Mouse (Mus musculus): ENCODE measurements at regions not wholly inside any gene's neighbourhood (a gene's known extent, or its start where the extent isn't known, plus 50 kb on each side); places are given as distances from the start of the nearest gene placed in this dataset.

- Histone ChIP-seq H3K4me2 (no peak overlapping the region), H3K4me3 (replicated peaks) (no peak overlapping the region), H3K27ac (no peak overlapping the region), H3K36me3 (replicated peaks) (no peaks in the 10 kb centered on the region), H3K9me3 (no peaks in the 10 kb centered on the region), H3K4me1 (peaks cover 3% of the 10 kb centered on the region; the same call in 1 of the 2 replicates), H3K9ac (no peak overlapping the region), H3K27me3 (no peaks in the 10 kb centered on the region)
- 58% methylated on average over 2 of the region's 2 CpGs for WGBS
- ATAC-seq (ENCODE audit: low FRiP score) = no peak
These were observed 80.7 kb upstream of the Cpeb4 start for GRCm38 (mm10) chr11:31791264-31791663.

- H3K4me3 ChIP-seq (replicated peaks) = no peak overlapping the region
- no peak overlapping the region for H3K9ac ChIP-seq
- H3K9me3 ChIP-seq = no peaks in the 10 kb centered on the region
- H3K36me3 ChIP-seq (replicated peaks) = no peaks in the 10 kb centered on the region
- no peaks in the 10 kb centered on the region for H3K27me3 ChIP-seq
- no peak overlapping the region for H3K27ac ChIP-seq
- ATAC-seq (ENCODE audit: low FRiP score) = no peak
- no peak overlapping the region for H3K4me2 ChIP-seq
- 91% methylated on average over 8 of the region's 8 CpGs for WGBS
- H3K4me1 ChIP-seq = peaks cover 4% of the 10 kb centered on the region; the same call in 1 of the 2 replicates
These were observed 76.9 kb upstream of the Cpeb4 start for GRCm38 (mm10) chr11:31795084-31795483.

GRCm38 (mm10) chr11:31796245-31796644, 75.8 kb upstream of the Cpeb4 start:
- H3K4me3 ChIP-seq (replicated peaks) = no peak overlapping the region
- no peak overlapping the region for H3K27ac ChIP-seq
- H3K9me3 ChIP-seq = no peaks in the 10 kb centered on the region
- H3K9ac ChIP-seq = no peak overlapping the region
- no peak for ATAC-seq (ENCODE audit: low FRiP score)
- H3K36me3 ChIP-seq (replicated peaks) = no peaks in the 10 kb centered on the region
- H3K4me2 ChIP-seq = no peak overlapping the region
- 71% methylated on average over 6 of the region's 6 CpGs for WGBS
- H3K4me1 ChIP-seq = peaks cover 4% of the 10 kb centered on the region; the same call in 1 of the 2 replicates
- H3K27me3 ChIP-seq = no peaks in the 10 kb centered on the region

- WGBS = 75% methylated on average over 4 of the region's 4 CpGs
- H3K27ac ChIP-seq = no peak overlapping the region
- ATAC-seq (ENCODE audit: low FRiP score) = no peak
These were observed 70.4 kb upstream of the Cpeb4 start for GRCm38 (mm10) chr11:31801575-31801974.

DNA sequence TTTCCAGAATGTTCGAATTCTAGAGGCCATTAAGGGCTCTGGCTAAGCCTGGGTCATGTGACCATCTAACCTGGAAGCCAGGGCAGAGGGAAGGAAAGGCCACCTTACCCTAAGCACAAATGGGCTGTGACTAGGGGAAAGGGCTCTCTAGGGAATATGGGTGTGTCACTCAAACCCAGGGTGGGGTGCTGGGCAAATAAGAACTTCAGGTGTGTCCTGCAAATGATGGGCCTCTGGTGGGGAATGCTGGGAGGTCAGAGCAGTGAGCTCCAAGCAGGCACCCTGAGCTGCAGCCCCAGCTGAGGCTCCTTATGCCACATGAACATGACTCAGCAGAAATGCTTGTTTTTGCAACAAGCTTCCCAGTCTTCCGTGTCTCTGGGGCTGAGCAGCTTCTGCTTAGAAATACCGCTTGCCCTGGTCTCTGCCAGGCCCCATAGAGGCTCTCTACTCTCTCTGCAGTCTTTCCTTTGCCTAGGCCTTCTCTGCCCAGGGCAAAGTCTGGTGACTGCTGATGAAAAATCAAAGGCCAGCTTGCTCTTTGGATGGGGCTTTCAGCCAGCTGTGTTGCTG, 68.6 kb upstream of the Cpeb4 start:
- no peak overlapping the region for H3K4me2 ChIP-seq
- 55% methylated on average over 3 of the region's 3 CpGs for WGBS
- no peak overlapping the region for H3K27ac ChIP-seq
- ATAC-seq (ENCODE audit: low FRiP score) = no peak
- no peak overlapping the region for H3K4me3 ChIP-seq (replicated peaks)
- H3K27me3 ChIP-seq = no peaks in the 10 kb centered on the region
- no peaks in the 10 kb centered on the region; the same call in 1 of the 2 replicates for H3K4me1 ChIP-seq
- no peaks in the 10 kb centered on the region for H3K9me3 ChIP-seq
- no peaks in the 10 kb centered on the region for H3K36me3 ChIP-seq (replicated peaks)
- H3K9ac ChIP-seq = no peak overlapping the region

More at GRCm38 (mm10) chr11:31801575-31801974, 70.4 kb upstream of the Cpeb4 start:
- no peak overlapping the region for H3K9ac ChIP-seq
- no peak overlapping the region for H3K4me2 ChIP-seq
- no peak overlapping the region for H3K4me3 ChIP-seq (replicated peaks)
- H3K4me1 ChIP-seq = no peaks in the 10 kb centered on the region; the same call in 1 of the 2 replicates
- no peaks in the 10 kb centered on the region for H3K27me3 ChIP-seq
- no peaks in the 10 kb centered on the region for H3K9me3 ChIP-seq
- H3K36me3 ChIP-seq (replicated peaks) = no peaks in the 10 kb centered on the region

DNA sequence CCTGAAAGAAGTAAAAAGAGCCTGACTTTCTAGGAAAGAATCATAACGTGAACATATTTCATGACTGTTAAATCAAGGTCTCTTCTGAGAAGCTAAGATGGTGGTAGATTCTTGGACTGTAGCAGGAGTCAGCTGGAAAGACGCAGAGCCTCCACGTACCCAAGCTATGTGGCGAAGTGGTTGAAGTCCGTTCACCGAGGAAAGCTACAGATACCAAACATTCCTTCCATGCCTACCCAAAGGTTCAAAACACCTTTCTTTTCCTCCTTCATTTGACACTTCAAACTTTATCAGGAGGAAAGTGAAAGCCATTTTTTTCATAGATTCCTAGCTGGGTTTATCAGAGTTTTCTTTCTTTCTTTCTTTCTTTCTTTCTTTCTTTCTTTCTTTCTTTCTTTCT, 67.5 kb upstream of the Cpeb4 start:
- 97% methylated on average over 6 of the region's 6 CpGs for WGBS
- ATAC-seq (ENCODE audit: low FRiP score) = no peak

GRCm38 (mm10) chr11:31807461-31808215, 64.4 kb upstream of the Cpeb4 start:
- Histone ChIP-seq H3K4me2 (no peak overlapping the region), H3K9me3 (no peaks in the 10 kb centered on the region), H3K27me3 (no peaks in the 10 kb centered on the region), H3K27ac (no peak overlapping the region), H3K36me3 (replicated peaks) (no peaks in the 10 kb centered on the region), H3K4me3 (replicated peaks) (no peak overlapping the region), H3K9ac (no peak overlapping the region), H3K4me1 (peaks cover 7% of the 10 kb centered on the region; the same call in 1 of the 2 replicates)
- WGBS = 88% methylated on average over 8 of the region's 8 CpGs
- no peak for ATAC-seq (ENCODE audit: low FRiP score)

More for the DNA sequence above, 67.5 kb upstream of the Cpeb4 start:
- no peak overlapping the region for H3K4me2 ChIP-seq
- H3K36me3 ChIP-seq (replicated peaks) = no peaks in the 10 kb centered on the region
- no peaks in the 10 kb centered on the region for H3K27me3 ChIP-seq
- no peak overlapping the region for H3K27ac ChIP-seq
- no peaks in the 10 kb centered on the region for H3K9me3 ChIP-seq
- H3K9ac ChIP-seq = no peak overlapping the region
- H3K4me3 ChIP-seq (replicated peaks) = no peak overlapping the region
- no peaks in the 10 kb centered on the region; the same call in 1 of the 2 replicates for H3K4me1 ChIP-seq

DNA sequence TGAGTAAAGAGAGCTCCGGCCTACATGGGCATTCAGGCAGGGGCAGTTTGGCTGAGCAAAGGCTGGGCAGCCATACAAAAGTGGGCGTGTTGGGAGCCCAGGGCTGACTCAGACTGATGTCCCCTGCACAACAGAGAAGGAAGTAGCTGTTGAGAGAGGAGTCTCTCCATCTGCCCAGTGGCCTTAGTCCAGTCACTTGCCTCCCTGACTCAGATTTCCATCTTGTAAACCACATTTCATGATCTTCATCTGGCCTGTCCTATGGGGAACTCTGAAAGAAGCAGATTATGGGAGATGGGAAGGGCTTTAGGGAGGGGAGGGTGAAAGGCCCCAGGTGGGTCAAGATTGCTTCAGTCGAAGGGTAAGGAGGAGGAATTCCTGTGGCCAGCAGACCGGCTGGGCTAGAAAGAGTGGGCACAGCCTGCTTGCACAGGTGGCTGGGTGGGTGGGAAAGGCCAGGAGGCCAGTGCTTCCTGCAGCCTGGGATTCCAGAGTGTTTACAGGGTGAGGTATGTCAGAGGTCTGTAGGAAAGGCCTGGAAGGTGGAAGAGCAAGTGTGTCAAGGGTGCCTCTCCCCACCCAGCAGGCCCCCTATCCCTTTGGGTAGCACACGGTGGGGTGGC, 63.7 kb upstream of the Cpeb4 start:
- H3K4me2 ChIP-seq = no peak overlapping the region
- no peaks in the 10 kb centered on the region for H3K36me3 ChIP-seq (replicated peaks)
- ATAC-seq (ENCODE audit: low FRiP score) = no peak
- peaks cover 7% of the 10 kb centered on the region; the same call in 1 of the 2 replicates for H3K4me1 ChIP-seq
- H3K4me3 ChIP-seq (replicated peaks) = no peak overlapping the region
- no peaks in the 10 kb centered on the region for H3K9me3 ChIP-seq
- H3K27me3 ChIP-seq = no peaks in the 10 kb centered on the region
- H3K27ac ChIP-seq = no peak overlapping the region
- 90% methylated on average over 5 of the region's 5 CpGs for WGBS
- no peak overlapping the region for H3K9ac ChIP-seq

GRCm38 (mm10) chr11:31810011-31810786, 61.8 kb upstream of the Cpeb4 start:
- Histone ChIP-seq H3K4me2 (no peak overlapping the region), H3K4me3 (replicated peaks) (no peak overlapping the region), H3K9me3 (no peaks in the 10 kb centered on the region), H3K36me3 (replicated peaks) (no peaks in the 10 kb centered on the region), H3K27me3 (no peaks in the 10 kb centered on the region), H3K9ac (no peak overlapping the region), H3K27ac (no peak overlapping the region), H3K4me1 (peaks cover 7% of the 10 kb centered on the region; the same call in 1 of the 2 replicates)
- no peak for ATAC-seq (ENCODE audit: low FRiP score)
- WGBS = 70% methylated on average over 7 of the region's 7 CpGs

GRCm38 (mm10) chr11:31812215-31812614, 59.8 kb upstream of the Cpeb4 start:
- WGBS = 89% methylated on average over 9 of the region's 9 CpGs
- Histone ChIP-seq H3K27ac (no peak overlapping the region), H3K36me3 (replicated peaks) (no peaks in the 10 kb centered on the region), H3K27me3 (no peaks in the 10 kb centered on the region), H3K4me3 (replicated peaks) (no peak overlapping the region), H3K4me2 (no peak overlapping the region), H3K4me1 (peaks cover 7% of the 10 kb centered on the region; the same call in 1 of the 2 replicates), H3K9me3 (no peaks in the 10 kb centered on the region), H3K9ac (no peak overlapping the region)
- ATAC-seq (ENCODE audit: low FRiP score) = no peak

DNA sequence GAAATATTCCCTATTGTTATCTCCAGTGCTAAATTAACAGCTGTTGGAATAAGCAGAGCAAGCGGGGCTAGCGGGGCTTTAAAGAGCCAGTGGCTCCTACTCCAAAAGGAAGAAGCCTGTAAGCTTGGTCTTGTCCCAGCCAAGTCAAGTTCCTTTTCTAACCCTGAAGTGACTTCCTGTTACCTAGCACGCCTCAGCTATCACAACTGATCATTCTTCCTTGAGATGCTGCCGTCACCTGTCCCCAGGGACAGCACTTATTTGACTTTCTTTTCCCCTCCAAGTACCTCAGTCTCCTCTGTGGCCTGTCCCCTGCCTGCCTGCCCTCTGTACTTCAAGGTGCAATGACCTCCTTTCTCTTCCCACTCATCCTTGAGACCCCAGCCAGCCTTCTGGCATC, 57.4 kb upstream of the Cpeb4 start:
- Histone ChIP-seq H3K4me2 (no peak overlapping the region), H3K27ac (no peak overlapping the region), H3K27me3 (no peaks in the 10 kb centered on the region), H3K4me3 (replicated peaks) (no peak overlapping the region), H3K9me3 (no peaks in the 10 kb centered on the region), H3K36me3 (replicated peaks) (no peaks in the 10 kb centered on the region), H3K9ac (no peak overlapping the region), H3K4me1 (peaks cover 12% of the 10 kb centered on the region)
- WGBS = 92% methylated on average over 4 of the region's 4 CpGs
- ATAC-seq (ENCODE audit: low FRiP score) = no peak

DNA sequence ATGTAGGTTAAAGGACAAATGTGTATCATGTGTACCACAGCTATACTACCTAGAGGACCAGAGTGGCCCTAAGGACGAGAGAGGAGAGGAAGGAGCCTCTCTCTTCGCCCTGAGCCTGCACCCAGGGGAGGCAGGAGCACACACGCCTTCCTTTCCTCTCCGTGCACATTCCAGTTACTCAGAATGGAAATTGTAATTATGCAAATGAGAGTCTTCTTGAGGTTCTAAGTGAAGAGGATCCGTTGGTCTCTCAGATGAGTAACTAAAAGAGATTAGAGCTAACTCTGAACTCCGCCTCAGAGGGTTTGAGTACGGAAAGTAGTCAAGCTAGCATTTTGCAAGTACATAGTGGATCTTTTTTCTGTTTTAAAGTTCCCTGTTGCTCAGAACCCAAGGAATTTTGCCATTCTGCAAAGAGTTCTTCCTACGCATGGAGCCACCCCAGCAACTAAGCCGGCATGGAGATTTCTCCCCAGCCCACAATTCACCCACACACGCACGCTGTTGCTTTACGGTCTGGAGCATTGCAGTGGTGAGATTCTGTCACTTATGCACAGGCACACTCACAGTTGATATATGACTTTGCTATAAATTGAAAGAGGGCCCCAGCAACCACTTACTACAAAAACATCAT, 56.0 kb upstream of the Cpeb4 start:
- Histone ChIP-seq H3K36me3 (replicated peaks) (no peaks in the 10 kb centered on the region), H3K27me3 (no peaks in the 10 kb centered on the region), H3K4me3 (replicated peaks) (no peak overlapping the region), H3K4me1 (peaks cover 6% of the 10 kb centered on the region), H3K9me3 (no peaks in the 10 kb centered on the region), H3K9ac (no peak overlapping the region), H3K4me2 (no peak overlapping the region), H3K27ac (no peak overlapping the region)
- ATAC-seq (ENCODE audit: low FRiP score) = no peak
- WGBS = 85% methylated on average over 12 of the region's 12 CpGs
